Mouse (Mus musculus): ENCODE measurements around the gene Tomm40. TPM values are rescaled to one million over a fixed set of nuclear protein-coding genes. Genes with fewer than 3 reads are reported as not detected.

The Tomm40 gene
- polyA plus RNA-seq (2015; fragmentation: Nextera tagmentation; extraction: Ambion mirVana): 142 and 164 TPM in 2 replicates

- Histone ChIP-seq H3K4me2 (peak within 1 kb of the TSS; percentile 88), H3K27me3 (no peaks in the 10 kb centered on the region), H3K4me3 (peak within 1 kb of the TSS; percentile 100), H3K36me3 (peaks cover 43% of the 10 kb centered on the region), H3K4me1 (replicated peaks) (peaks cover 29% of the 10 kb centered on the region), H3K27ac (peak within 1 kb of the TSS; percentile 91), H3K9me3 (replicated peaks) (no peaks in the 10 kb centered on the region), H3K9ac (peak within 1 kb of the TSS; percentile 99)
- under 1% methylated on average over 59 of the region's 59 CpGs for WGBS
- ATAC-seq (replicated peaks; ENCODE audit: insufficient number of reproducible peaks, insufficient read depth, low FRiP score, low read depth): peak; percentile 98
Observed at GRCm38 (mm10) chr7:19715239-19716054, at the start of gene Tomm40. TSS of gene Tomm40 (minus strand) at chr7:19715438.

GRCm38 (mm10) chr7:19764581-19764980 is 49.3 kb upstream of the Tomm40 start:
- no peak overlapping the region for H3K4me2 ChIP-seq
- ATAC-seq (replicated peaks; ENCODE audit: insufficient number of reproducible peaks, insufficient read depth, low FRiP score, low read depth): no peak
- H3K4me1 ChIP-seq (replicated peaks): peaks cover 46% of the 10 kb centered on the region
- no peak overlapping the region for H3K27ac ChIP-seq
- H3K9me3 ChIP-seq (replicated peaks): no peaks in the 10 kb centered on the region
- no peaks in the 10 kb centered on the region for H3K27me3 ChIP-seq
- peaks cover 31% of the 10 kb centered on the region for H3K36me3 ChIP-seq
- H3K4me3 ChIP-seq: no peak overlapping the region
- 82% methylated on average over 9 of the region's 9 CpGs for WGBS
- no peak overlapping the region for H3K9ac ChIP-seq

DNA sequence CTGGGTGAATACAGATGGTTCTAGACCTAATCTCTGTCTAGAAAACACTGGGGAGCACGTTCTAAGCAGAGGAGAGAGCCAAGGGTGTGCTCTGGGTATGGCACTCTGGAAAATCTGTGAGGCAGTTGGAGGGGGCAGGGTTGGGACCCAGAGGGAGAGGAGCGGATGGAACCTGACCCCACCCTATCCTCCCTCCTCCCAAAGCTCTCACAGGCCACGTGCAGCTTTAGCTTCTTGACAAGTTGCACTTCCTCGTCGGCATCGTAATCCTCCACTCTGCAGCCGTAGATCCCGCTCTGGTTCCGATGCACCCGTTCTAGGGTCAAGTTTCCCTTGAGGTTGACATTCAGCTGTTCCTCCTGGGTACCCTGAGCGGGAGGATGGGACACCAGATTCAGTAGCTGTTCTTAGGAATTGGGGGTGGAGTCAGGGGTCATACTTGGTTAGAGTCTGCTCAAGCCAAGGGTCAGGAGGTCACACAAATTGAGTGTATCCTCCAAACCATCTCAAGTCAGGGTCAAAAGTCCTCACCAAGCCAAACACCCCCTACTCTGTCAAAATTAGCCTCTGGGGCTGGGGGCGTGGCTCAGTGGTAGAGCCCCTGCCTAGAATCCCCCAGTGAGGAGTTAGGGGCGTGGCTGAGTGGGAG is 48.7 kb upstream of the Tomm40 start:
- Histone ChIP-seq H3K9ac (no peak overlapping the region), H3K4me2 (no peak overlapping the region), H3K27ac (0 out of 2 replicates have a peak overlapping the region, but pooled peaks have one; percentile 69), H3K9me3 (replicated peaks) (no peaks in the 10 kb centered on the region), H3K4me3 (no peak overlapping the region), H3K36me3 (peaks cover 35% of the 10 kb centered on the region), H3K4me1 (replicated peaks) (peaks cover 44% of the 10 kb centered on the region), H3K27me3 (no peaks in the 10 kb centered on the region)
- WGBS: 75% methylated on average over 13 of the region's 13 CpGs
- ATAC-seq (replicated peaks; ENCODE audit: insufficient number of reproducible peaks, insufficient read depth, low FRiP score, low read depth): no peak

- ATAC-seq (replicated peaks; ENCODE audit: insufficient number of reproducible peaks, insufficient read depth, low FRiP score, low read depth): no peak
- Histone ChIP-seq H3K9ac (no peak overlapping the region), H3K36me3 (peaks cover 49% of the 10 kb centered on the region), H3K9me3 (replicated peaks) (no peaks in the 10 kb centered on the region), H3K27ac (peak overlapping the region; percentile 69), H3K4me2 (no peak overlapping the region), H3K27me3 (no peaks in the 10 kb centered on the region), H3K4me3 (no peak overlapping the region), H3K4me1 (replicated peaks) (peaks cover 36% of the 10 kb centered on the region)
- 39% methylated on average over 11 of the region's 11 CpGs for WGBS
Observed at GRCm38 (mm10) chr7:19762283-19762682, 47.0 kb upstream of the Tomm40 start.

DNA sequence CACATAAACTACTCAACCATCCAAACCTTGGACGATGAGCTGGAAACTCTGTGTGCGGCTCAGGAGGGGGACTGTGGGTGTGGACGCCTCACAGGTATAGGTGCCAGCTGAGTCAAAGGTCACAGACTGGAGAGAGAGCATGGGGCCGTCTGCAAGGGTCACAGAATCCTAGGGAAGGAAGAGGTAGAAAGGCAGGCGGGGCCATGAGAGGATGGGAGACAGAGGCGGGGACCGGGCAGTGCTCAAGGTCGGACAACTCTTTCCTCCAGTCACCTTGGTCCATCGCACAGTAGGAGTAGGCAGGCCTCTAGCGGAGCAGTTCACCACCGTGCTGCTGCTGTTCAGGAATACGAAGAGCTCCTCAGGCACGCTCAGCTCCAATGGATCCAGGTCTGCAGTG is 44.8 kb upstream of the Tomm40 start:
- Histone ChIP-seq H3K27me3 (no peaks in the 10 kb centered on the region), H3K9me3 (replicated peaks) (no peaks in the 10 kb centered on the region), H3K4me2 (no peak overlapping the region), H3K4me1 (replicated peaks) (peaks cover 58% of the 10 kb centered on the region), H3K9ac (no peak overlapping the region), H3K4me3 (no peak overlapping the region), H3K27ac (peak overlapping the region; percentile 86), H3K36me3 (peaks cover 40% of the 10 kb centered on the region)
- ATAC-seq (replicated peaks; ENCODE audit: insufficient number of reproducible peaks, insufficient read depth, low FRiP score, low read depth): 0 out of 2 replicates have a peak, but pooled peaks have one; percentile 4
- 68% methylated on average over 13 of the region's 13 CpGs for WGBS

GRCm38 (mm10) chr7:19758623-19759022 is 43.4 kb upstream of the Tomm40 start:
- Histone ChIP-seq H3K9me3 (replicated peaks) (no peaks in the 10 kb centered on the region), H3K27me3 (no peaks in the 10 kb centered on the region), H3K4me2 (no peak overlapping the region), H3K9ac (no peak overlapping the region), H3K36me3 (peaks cover 30% of the 10 kb centered on the region), H3K4me3 (no peak overlapping the region), H3K4me1 (replicated peaks) (peaks cover 71% of the 10 kb centered on the region), H3K27ac (no peak overlapping the region)
- ATAC-seq (replicated peaks; ENCODE audit: insufficient number of reproducible peaks, insufficient read depth, low FRiP score, low read depth): no peak
- WGBS: 85% methylated on average over 13 of the region's 13 CpGs

- H3K4me2 ChIP-seq: peak overlapping the region; percentile 52
- 13% methylated on average over 24 of the region's 24 CpGs for WGBS
- H3K27me3 ChIP-seq: no peaks in the 10 kb centered on the region
- no peaks in the 10 kb centered on the region for H3K9me3 ChIP-seq (replicated peaks)
- H3K27ac ChIP-seq: peak overlapping the region; percentile 95
- H3K4me3 ChIP-seq: peak overlapping the region; percentile 20; the same call in 1 of the 2 replicates
- peaks cover 20% of the 10 kb centered on the region for H3K36me3 ChIP-seq
- H3K9ac ChIP-seq: peak overlapping the region; percentile 47
- ATAC-seq (replicated peaks; ENCODE audit: insufficient number of reproducible peaks, insufficient read depth, low FRiP score, low read depth): peak; percentile 90
- peaks cover 60% of the 10 kb centered on the region for H3K4me1 ChIP-seq (replicated peaks)
Observed at GRCm38 (mm10) chr7:19755851-19756786, 40.9 kb upstream of the Tomm40 start.

GRCm38 (mm10) chr7:19755008-19755407 is 39.8 kb upstream of the Tomm40 start:
- no peak for ATAC-seq (replicated peaks; ENCODE audit: insufficient number of reproducible peaks, insufficient read depth, low FRiP score, low read depth)
- peak overlapping the region; percentile 95 for H3K27ac ChIP-seq
- H3K27me3 ChIP-seq: no peaks in the 10 kb centered on the region
- H3K36me3 ChIP-seq: peaks cover 20% of the 10 kb centered on the region
- WGBS: 88% methylated on average over 2 of the region's 2 CpGs
- H3K9me3 ChIP-seq (replicated peaks): no peaks in the 10 kb centered on the region
- 0 out of 2 replicates have a peak overlapping the region, but pooled peaks have one; percentile 10 for H3K9ac ChIP-seq
- H3K4me2 ChIP-seq: peak overlapping the region; percentile 52; the same call in 1 of the 2 replicates
- peaks cover 60% of the 10 kb centered on the region for H3K4me1 ChIP-seq (replicated peaks)
- H3K4me3 ChIP-seq: no peak overlapping the region

DNA sequence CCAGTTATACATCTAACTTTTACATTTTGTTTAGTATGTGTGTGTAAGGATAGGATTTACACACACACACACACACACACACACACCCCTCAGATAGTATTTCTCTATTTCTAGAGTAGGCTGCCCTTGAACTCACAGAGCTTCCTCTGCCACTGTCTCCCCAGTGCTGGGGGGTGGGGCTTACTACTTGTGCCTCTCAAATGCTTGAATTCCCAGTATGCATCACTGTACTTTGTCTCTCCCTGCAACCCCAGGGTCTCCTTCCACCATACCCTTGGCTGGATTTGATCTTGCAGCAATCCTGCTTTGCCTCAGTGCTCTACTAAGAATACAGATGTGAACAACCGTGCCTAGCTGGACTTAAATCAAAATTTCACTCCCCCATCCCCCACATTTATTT is 38.8 kb upstream of the Tomm40 start:
- no peaks in the 10 kb centered on the region for H3K9me3 ChIP-seq (replicated peaks)

GRCm38 (mm10) chr7:19753587-19753986 is 38.3 kb upstream of the Tomm40 start:
- peak overlapping the region; percentile 95 for H3K27ac ChIP-seq
- no peaks in the 10 kb centered on the region for H3K27me3 ChIP-seq
- peaks cover 51% of the 10 kb centered on the region for H3K4me1 ChIP-seq (replicated peaks)
- peaks cover 10% of the 10 kb centered on the region for H3K36me3 ChIP-seq
- no peak overlapping the region for H3K9ac ChIP-seq
- WGBS: 48% methylated on average over 7 of the region's 7 CpGs
- no peaks in the 10 kb centered on the region for H3K9me3 ChIP-seq (replicated peaks)
- no peak overlapping the region for H3K4me3 ChIP-seq
- ATAC-seq (replicated peaks; ENCODE audit: insufficient number of reproducible peaks, insufficient read depth, low FRiP score, low read depth): no peak
- H3K4me2 ChIP-seq: no peak overlapping the region

More for the DNA sequence above, 38.8 kb upstream of the Tomm40 start:
- Histone ChIP-seq H3K4me2 (no peak overlapping the region), H3K4me3 (no peak overlapping the region), H3K4me1 (replicated peaks) (peaks cover 54% of the 10 kb centered on the region), H3K27ac (peak overlapping the region; percentile 95), H3K27me3 (no peaks in the 10 kb centered on the region), H3K9ac (no peak overlapping the region), H3K36me3 (peaks cover 15% of the 10 kb centered on the region)
- ATAC-seq (replicated peaks; ENCODE audit: insufficient number of reproducible peaks, insufficient read depth, low FRiP score, low read depth): no peak
- WGBS: 75% methylated on average over 1 of the region's 1 CpGs

All from heart, embryonic 15.5 days (tissue).